Mouse (Mus musculus) midbrain, embryonic 14.5 days (tissue): ENCODE data around the gene Mmp25. TPM values are rescaled to one million over a fixed set of nuclear protein-coding genes. Genes with fewer than 3 reads are reported as not detected.

Experiments
- ATAC-seq: fragments of 200-750 bp; cut with Nextera tagmentation; 2 replicates; pipeline ENCODE4 v1.8.0; 2017; ENCODE audit warnings: moderate number of reproducible peaks, moderate library complexity; ENCODE audit not compliant: low FRiP score, low TSS enrichment
- DNase-seq: peaks from one replicate; pipeline ENCODE4 v3.0.0-alpha.2; 2015
- H3K27ac ChIP-seq: fragments of 300-500 bp; sonication (generic); replicated peaks from 2 replicates; pipeline ENCODE4 v1.5.1; 2014; ENCODE audit warnings: mild to moderate bottlenecking, low read depth, low read length, moderate library complexity
- H3K27me3 ChIP-seq: fragments of 300-500 bp; sonication (generic); 2 replicates; pipeline ENCODE4 v1.6.1; 2014; ENCODE audit warnings: low read length, control low read depth, mixed read lengths; ENCODE audit not compliant: control insufficient read depth, insufficient read depth
- H3K36me3 ChIP-seq: fragments of 300-500 bp; sonication (generic); 2 replicates; pipeline ENCODE4 v1.6.1; 2014; ENCODE audit warnings: low read length, control low read depth; ENCODE audit not compliant: control insufficient read depth, insufficient read depth
- H3K4me1 ChIP-seq: fragments of 300-500 bp; sonication (generic); 2 replicates; pipeline ENCODE4 v1.6.1; 2014; ENCODE audit warnings: mild to moderate bottlenecking, antibody characterized with exemption, low read length, control low read depth; ENCODE audit not compliant: control insufficient read depth, insufficient read depth
- H3K4me2 ChIP-seq: fragments of 300-500 bp; sonication (generic); 2 replicates; pipeline ENCODE4 v1.6.1; 2014; ENCODE audit warnings: mild to moderate bottlenecking, low read length, moderate library complexity
- H3K4me3 ChIP-seq: fragments of 300-500 bp; sonication (generic); replicated peaks from 2 replicates; pipeline ENCODE4 v1.5.1; 2014; ENCODE audit warnings: low read depth, low read length
- H3K9ac ChIP-seq: fragments of 300-500 bp; sonication (generic); replicated peaks from 2 replicates; pipeline ENCODE4 v1.6.1; 2014; ENCODE audit warnings: mild to moderate bottlenecking, low read length, moderate library complexity
- H3K9me3 ChIP-seq: fragments of 300-500 bp; sonication (generic); 2 replicates; pipeline ENCODE4 v1.6.1; 2016; ENCODE audit warnings: low read length, control low read depth, mixed read lengths; ENCODE audit not compliant: control insufficient read depth
- WGBS: fragments of 180-500 bp; shearing (Covaris S2); extraction: QIAGEN DNeasy Blood & Tissue Kit; methylation state at CpG from one replicate; pipeline ENCODE4 v1.1.7; 2014; 5-methylcytosine and 5-hydroxymethylcytosine counted together
- polyA plus RNA-seq: library from polyadenylated mRNA; unstranded; fragments of >200 nt; fragmentation: Nextera tagmentation; extraction: Ambion mirVana; gene quantifications from 2 replicates; pipeline ENCODE4 v1.2.1, GENCODE M21; 2014

Gene Mmp25
- polyA plus RNA-seq, 1 experiment from 2014 or later, result 1.1 TPM

GRCm38 (mm10) chr17:23672761-23673160 is 27.7 kb upstream of the Mmp25 start:
- H3K9ac ChIP-seq, result no peak overlapping the region
- peak overlapping the region; percentile 79 for H3K4me2 ChIP-seq
- no peaks in the 10 kb centered on the region for H3K9me3 ChIP-seq
- H3K4me3 ChIP-seq, result peak overlapping the region; percentile 62
- H3K4me1 ChIP-seq, result peaks cover 32% of the 10 kb centered on the region
- WGBS, result 73% methylated on average over 3 of the region's 3 CpGs
- peaks cover 19% of the 10 kb centered on the region for H3K27me3 ChIP-seq
- DNase-seq, result no peak
- peaks cover 26% of the 10 kb centered on the region for H3K36me3 ChIP-seq
- no peak for ATAC-seq
- H3K27ac ChIP-seq, result no peak overlapping the region

GRCm38 (mm10) chr17:23671519-23671918 is 26.4 kb upstream of the Mmp25 start:
- Histone ChIP-seq H3K4me2 (no peak overlapping the region), H3K4me3 (no peak overlapping the region), H3K9ac (no peak overlapping the region), H3K9me3 (no peaks in the 10 kb centered on the region), H3K36me3 (peaks cover 27% of the 10 kb centered on the region), H3K27ac (no peak overlapping the region), H3K4me1 (peaks cover 21% of the 10 kb centered on the region), H3K27me3 (peaks cover 15% of the 10 kb centered on the region)
- no peak for ATAC-seq
- no peak for DNase-seq
- WGBS, result 94% methylated on average over 3 of the region's 3 CpGs

- WGBS, result 96% methylated on average over 7 of the region's 7 CpGs
- H3K9me3 ChIP-seq, result no peaks in the 10 kb centered on the region
- H3K27me3 ChIP-seq, result peaks cover 6% of the 10 kb centered on the region
- ATAC-seq (no peak), DNase-seq (no peak)
- H3K36me3 ChIP-seq, result peaks cover 32% of the 10 kb centered on the region
- H3K4me2 ChIP-seq, result no peak overlapping the region
- H3K4me3 ChIP-seq, result no peak overlapping the region
- peaks cover 16% of the 10 kb centered on the region for H3K4me1 ChIP-seq
- H3K9ac ChIP-seq, result no peak overlapping the region
- H3K27ac ChIP-seq, result no peak overlapping the region
Measured at GRCm38 (mm10) chr17:23670516-23671074, 25.5 kb upstream of the Mmp25 start.

DNA sequence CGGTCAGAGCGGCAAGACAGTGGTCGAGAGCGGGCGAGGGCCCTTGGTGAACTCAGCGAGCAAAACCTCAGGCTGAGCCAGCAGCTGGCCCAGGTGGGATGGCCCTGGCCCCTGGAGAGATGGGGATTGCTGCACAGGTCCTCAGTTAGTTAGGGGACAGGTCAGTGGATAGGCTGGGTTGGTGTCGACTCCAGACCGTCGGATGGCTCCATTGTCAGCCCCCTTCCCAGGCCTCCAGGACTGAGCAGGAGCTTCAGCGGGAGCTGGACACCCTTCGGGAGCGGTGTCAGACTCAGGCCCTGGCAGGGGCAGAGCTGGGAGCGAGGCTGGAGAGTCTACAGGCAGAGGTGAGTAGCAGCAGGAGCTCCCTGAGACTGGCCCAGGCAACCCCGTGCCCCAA is 20.4 kb upstream of the Mmp25 start:
- no peak overlapping the region for H3K4me3 ChIP-seq
- H3K4me1 ChIP-seq, result no peaks in the 10 kb centered on the region
- peaks cover 32% of the 10 kb centered on the region for H3K36me3 ChIP-seq
- 75% methylated on average over 14 of the region's 14 CpGs for WGBS
- H3K9me3 ChIP-seq, result no peaks in the 10 kb centered on the region
- DNase-seq, result no peak
- no peak overlapping the region for H3K9ac ChIP-seq
- no peak overlapping the region for H3K4me2 ChIP-seq
- H3K27ac ChIP-seq, result no peak overlapping the region
- no peak for ATAC-seq
- H3K27me3 ChIP-seq, result peaks cover 16% of the 10 kb centered on the region

DNA sequence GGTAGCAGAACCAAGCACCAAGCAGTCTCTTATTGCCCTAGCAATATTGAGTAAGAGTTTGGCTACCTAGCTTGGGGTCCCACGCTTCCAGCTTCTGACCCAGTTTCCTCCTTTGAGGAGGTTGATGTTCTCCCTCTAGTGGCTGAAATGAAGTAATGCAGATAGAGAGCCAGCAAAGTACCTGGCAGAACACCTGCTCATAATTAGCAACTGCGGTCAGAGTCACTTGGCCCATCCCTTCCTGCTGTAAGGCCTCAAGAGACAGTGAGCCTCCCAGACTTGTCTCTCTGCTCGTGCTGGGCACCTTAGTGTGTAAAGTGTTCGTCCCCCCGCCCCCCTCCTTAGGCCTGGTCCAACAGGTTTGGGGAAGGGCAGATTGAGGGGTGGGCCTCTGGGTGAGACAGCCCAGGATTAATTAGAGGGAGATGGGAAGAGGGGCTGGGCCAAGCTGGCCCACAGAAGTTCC is 19.5 kb upstream of the Mmp25 start:
- no peaks in the 10 kb centered on the region for H3K9me3 ChIP-seq
- ATAC-seq (no peak), DNase-seq (peak; percentile 77)
- H3K4me3 ChIP-seq, result no peak overlapping the region
- H3K27me3 ChIP-seq, result peaks cover 25% of the 10 kb centered on the region
- H3K27ac ChIP-seq, result no peak overlapping the region
- no peak overlapping the region for H3K4me2 ChIP-seq
- 17% methylated on average over 5 of the region's 5 CpGs for WGBS
- H3K9ac ChIP-seq, result no peak overlapping the region
- H3K4me1 ChIP-seq, result no peaks in the 10 kb centered on the region
- H3K36me3 ChIP-seq, result peaks cover 22% of the 10 kb centered on the region

- Histone ChIP-seq H3K27me3 (peaks cover 27% of the 10 kb centered on the region), H3K36me3 (peaks cover 6% of the 10 kb centered on the region; the same call in 1 of the 2 replicates), H3K4me2 (no peak overlapping the region), H3K9ac (no peak overlapping the region), H3K9me3 (no peaks in the 10 kb centered on the region), H3K4me3 (no peak overlapping the region), H3K27ac (no peak overlapping the region), H3K4me1 (no peaks in the 10 kb centered on the region)
- ATAC-seq (no peak), DNase-seq (no peak)
- WGBS, result 3% methylated on average over 9 of the region's 9 CpGs
Measured at GRCm38 (mm10) chr17:23661526-23661925, 16.4 kb upstream of the Mmp25 start.

GRCm38 (mm10) chr17:23660876-23661200 is 15.8 kb upstream of the Mmp25 start:
- H3K27me3 ChIP-seq, result peaks cover 27% of the 10 kb centered on the region
- H3K27ac ChIP-seq, result no peak overlapping the region
- no peak overlapping the region for H3K4me3 ChIP-seq
- no peaks in the 10 kb centered on the region for H3K4me1 ChIP-seq
- ATAC-seq, result no peak
- no peaks in the 10 kb centered on the region for H3K9me3 ChIP-seq
- no peak for DNase-seq
- H3K36me3 ChIP-seq, result no peaks in the 10 kb centered on the region
- WGBS, result 6% methylated on average over 13 of the region's 14 CpGs
- no peak overlapping the region for H3K9ac ChIP-seq
- no peak overlapping the region for H3K4me2 ChIP-seq

- Histone ChIP-seq H3K27me3 (peaks cover 27% of the 10 kb centered on the region), H3K9me3 (no peaks in the 10 kb centered on the region), H3K27ac (no peak within 1 kb of the TSS), H3K4me3 (no peak within 1 kb of the TSS), H3K4me1 (no peaks in the 10 kb centered on the region), H3K9ac (no peak within 1 kb of the TSS), H3K36me3 (no peaks in the 10 kb centered on the region), H3K4me2 (no peak within 1 kb of the TSS)
- ATAC-seq (no peak), DNase-seq (no peak)
- WGBS, result 7% methylated on average over 27 of the region's 27 CpGs
Measured at GRCm38 (mm10) chr17:23660117-23660875, 15.2 kb upstream of the Mmp25 start, which contains the start of gene Bicdl2. TSS of gene Bicdl2 (plus strand) at chr17:23660506.

GRCm38 (mm10) chr17:23658450-23658849 is 13.4 kb upstream of the Mmp25 start:
- peaks cover 27% of the 10 kb centered on the region for H3K27me3 ChIP-seq
- ATAC-seq, result no peak
- WGBS, result 87% methylated on average over 3 of the region's 3 CpGs

More at GRCm38 (mm10) chr17:23658450-23658849, 13.4 kb upstream of the Mmp25 start:
- Histone ChIP-seq H3K36me3 (no peaks in the 10 kb centered on the region), H3K4me2 (no peak overlapping the region), H3K27ac (no peak overlapping the region), H3K9me3 (no peaks in the 10 kb centered on the region), H3K4me3 (no peak overlapping the region), H3K4me1 (no peaks in the 10 kb centered on the region), H3K9ac (no peak overlapping the region)
- DNase-seq, result no peak
